Mouse (Mus musculus): ENCODE data around the gene Ipo4.

- TF ChIP-seq GATA1 (IDR thresholded peaks at IDR 0.05; ENCODE audit: low read depth, low read length) = no peak
- no peak for TF ChIP-seq POLR2A (IDR thresholded peaks at IDR 0.05; ENCODE audit: control insufficient read depth in 1 of 2, insufficient read depth in 1 of 2, low read depth in 1 of 2, low read length in 2 of 2, poor library complexity in 1 of 2)
- TF ChIP-seq CTCF (IDR thresholded peaks at IDR 0.05 in 2 of 3, conservative IDR thresholded peaks at IDR 0.05 in 1 of 3; ENCODE audit: control insufficient read depth in 1 of 3, insufficient read depth in 1 of 3, low read depth in 2 of 3, low read length in 3 of 3, poor library complexity in 1 of 3, severe bottlenecking in 1 of 3) = no peak
- no peak for TF ChIP-seq POLR2AphosphoS5 (IDR thresholded peaks at IDR 0.05; ENCODE audit: borderline replicate concordance, low read depth, low read length)
Measured at GRCm38 (mm10) chr14:55589771-55590448, 45.8 kb downstream of the Ipo4 start.
